ENCODE assay signal across 8 mouse cellular contexts in the genomic region with DNA sequence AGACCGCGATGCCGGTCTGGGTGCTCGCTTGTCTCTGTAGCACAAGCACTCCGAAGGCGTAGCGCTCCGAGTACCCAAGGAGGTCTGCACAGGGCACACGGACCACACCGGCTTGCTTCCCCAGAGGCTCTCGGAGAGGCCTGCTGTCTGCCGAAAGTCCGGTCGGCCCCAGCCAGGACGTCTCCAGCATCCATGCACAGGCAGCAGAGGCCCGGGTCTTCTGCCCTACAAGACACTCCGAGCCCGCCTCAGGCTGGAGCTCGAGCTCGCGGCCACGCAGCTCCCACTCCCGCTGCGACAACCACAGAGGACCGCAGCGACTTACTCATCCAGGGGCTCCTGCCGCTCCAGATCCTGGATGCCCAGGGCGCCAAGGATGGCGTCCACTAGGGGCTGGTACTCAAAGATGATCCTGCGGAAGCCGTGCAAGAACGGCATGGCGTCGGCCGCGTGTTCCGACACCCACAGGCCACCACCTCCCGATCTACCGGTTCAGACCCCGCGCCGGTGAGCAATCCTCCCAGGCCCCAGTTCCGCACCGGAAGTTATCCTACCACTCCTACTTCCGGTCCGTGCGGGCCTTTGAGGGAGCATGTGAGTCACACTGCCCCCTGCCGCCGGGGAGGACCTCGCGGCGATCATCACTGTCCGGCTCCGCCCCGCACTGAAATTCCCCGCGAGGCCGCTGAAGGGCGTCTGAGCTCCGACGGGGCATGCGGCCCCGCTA. TPM values are rescaled to one million over a fixed set of nuclear protein-coding genes. Genes with fewer than 3 reads are reported as not detected.
DNase-seq lines count a peak whose midpoint lies in the region; ATAC-seq lines count a peak whose summit lies in the region.

No protein-coding gene starts in this region.

- peak; percentile 79 for ATAC-seq in common myeloid progenitor, adult 5-6 weeks (replicated peaks; ENCODE audit: low read depth, poor library complexity, severe bottlenecking)
- ATAC-seq in megakaryocyte progenitor cell, adult 5-6 weeks (replicated peaks; ENCODE audit: poor library complexity) = peak; percentile 87

- DNase-seq in ZHBTc4 (ENCODE audit: low read depth, low spot score) = peak; percentile 98
- DNase-seq in gastrocnemius, adult 8-10 months (ENCODE audit: low spot score in 2 of 2) = peak; percentile 92 to 93
- DNase-seq in induced T-regulatory cell, adult 2 months (ENCODE audit: low read depth) = peak; percentile 98
- peak; percentile 76 to 95 for DNase-seq in left cerebral cortex, adult 9 months (ENCODE audit: low spot score in 2 of 2)
- DNase-seq in right cerebral cortex, postnatal 14 days = peak; percentile 97
- DNase-seq in urinary bladder, postnatal 36 days (ENCODE audit: low spot score in 2 of 2) = peak; percentile 93 to 94

RNA-seq across cellular contexts. Expression of a gene that starts 2.2 kb away (rescaled TPM):
- 13.7 and 17.5 TPM in 2 replicates for total RNA-seq in common myeloid progenitor, adult 5-6 weeks (2017)
- 1 to 10 TPM; 6.3 to 7.9 (median 7.2) TPM for total RNA-seq in gastrocnemius, adult 8-10 months (2022)
- 8.2 and 11.0 TPM in 2 replicates for total RNA-seq in megakaryocyte progenitor cell, adult 5-6 weeks (2015)
- 23.9 and 24.2 TPM in 2 replicates for total RNA-seq in megakaryocyte progenitor cell, adult 5-6 weeks (2017)

RNA-seq across cellular contexts. Expression of a gene that starts 6.9 kb away (rescaled TPM):
- not detected in 2 replicates for total RNA-seq in common myeloid progenitor, adult 5-6 weeks (2017)
- 1 to 10 TPM in 1 of 4 experiments, under 1 TPM in 3; 0.65 to 2.0 (median 0.78) TPM for total RNA-seq in gastrocnemius, adult 8-10 months (2022)
- total RNA-seq in megakaryocyte progenitor cell, adult 5-6 weeks (2015) = not detected in 2 replicates
- not detected in 2 replicates for total RNA-seq in megakaryocyte progenitor cell, adult 5-6 weeks (2017)

RNA-seq across cellular contexts. Expression of a gene that starts 20.3 kb away (rescaled TPM):
- total RNA-seq in common myeloid progenitor, adult 5-6 weeks (2017) = 16.4 and 26.9 TPM in 2 replicates
- total RNA-seq in gastrocnemius, adult 8-10 months (2022) = 10 to 100 TPM in 3 of 4 experiments, 1 to 10 TPM in 1; 9.7 to 14.5 (median 13.3) TPM
- 15.4 and 20.2 TPM in 2 replicates for total RNA-seq in megakaryocyte progenitor cell, adult 5-6 weeks (2015)
- 15.4 and 19.9 TPM in 2 replicates for total RNA-seq in megakaryocyte progenitor cell, adult 5-6 weeks (2017)

RNA-seq across cellular contexts. Expression of a gene that starts 24.5 kb away (rescaled TPM):
- total RNA-seq in common myeloid progenitor, adult 5-6 weeks (2017) = not detected in 2 replicates
- 10 to 100 TPM in 2 of 4 experiments, 1 to 10 TPM in 1, under 1 TPM in 1; 0.80 to 25.5 (median 10.2) TPM for total RNA-seq in gastrocnemius, adult 8-10 months (2022)
- not detected in 2 replicates for total RNA-seq in megakaryocyte progenitor cell, adult 5-6 weeks (2015)
- not detected in 2 replicates for total RNA-seq in megakaryocyte progenitor cell, adult 5-6 weeks (2017)

Comparison
In these comparisons a context has a peak if more than half of its experiments do, and no peak if none do; other contexts are left out.
1. Peak in every context shown above with its lines: DNase-seq and ATAC-seq.